Mouse (Mus musculus): ENCODE data around the gene Cntf. TPM values are rescaled to one million over a fixed set of nuclear protein-coding genes. Genes with fewer than 3 reads are reported as not detected.

The Cntf gene
- polyA plus RNA-seq, 1 experiment = 0.82 TPM

GRCm38 (mm10) chr19:12795511-12796327 lies 30.3 kb upstream of the Cntf start, which contains the start of the genes Zfp91 and Lpxn:
Gene Zfp91 (minus strand): TSS chr19:12796126.
Gene Lpxn (plus strand): TSS chr19:12796193.
- under 1% methylated on average over 75 of the region's 76 CpGs for WGBS
- peak; percentile 93 for DNase-seq (ENCODE audit: low read depth in 1 of 2, low spot score in 2 of 2)
- Histone ChIP-seq H3K27me3 (ENCODE audit: control insufficient read depth, insufficient read depth, low read length) (no peaks in the 10 kb centered on the region), H3K4me1 (ENCODE audit: control insufficient read depth, insufficient read depth, insufficient read length) (peaks cover 2% of the 10 kb centered on the region), H3K36me3 (ENCODE audit: control insufficient read depth, insufficient read depth, low read length) (no peaks in the 10 kb centered on the region), H3K4me3 (ENCODE audit: extremely low read depth, insufficient read depth, insufficient read length) (peak within 1 kb of the TSS; percentile 95), H3K27ac (ENCODE audit: insufficient read depth, low read length) (peak within 1 kb of the TSS; percentile 100)
- TF ChIP-seq CTCF (IDR thresholded peaks at IDR 0.05; ENCODE audit: extremely low read depth, insufficient read depth, insufficient read length, insufficient replicate concordance) (no peak), POLR2A (IDR thresholded peaks at IDR 0.05; ENCODE audit: low read depth, low read length) (peak; percentile 51; the same call in 1 of the 2 replicates)

GRCm38 (mm10) chr19:12795110-12795509 lies 29.7 kb upstream of the Cntf start:
- Histone ChIP-seq H3K27me3 (ENCODE audit: control insufficient read depth, insufficient read depth, low read length) (no peaks in the 10 kb centered on the region), H3K4me3 (ENCODE audit: extremely low read depth, insufficient read depth, insufficient read length) (peak overlapping the region; percentile 95), H3K27ac (ENCODE audit: insufficient read depth, low read length) (peak overlapping the region; percentile 98), H3K4me1 (ENCODE audit: control insufficient read depth, insufficient read depth, insufficient read length) (peaks cover 2% of the 10 kb centered on the region), H3K36me3 (ENCODE audit: control insufficient read depth, insufficient read depth, low read length) (no peaks in the 10 kb centered on the region)
- WGBS = under 1% methylated on average over 37 of the region's 63 CpGs
- TF ChIP-seq POLR2A (IDR thresholded peaks at IDR 0.05; ENCODE audit: low read depth, low read length) = no peak
- TF ChIP-seq CTCF (IDR thresholded peaks at IDR 0.05; ENCODE audit: extremely low read depth, insufficient read depth, insufficient read length, insufficient replicate concordance) = no peak
- DNase-seq (ENCODE audit: low read depth in 1 of 2, low spot score in 2 of 2) = no peak

- H3K27ac ChIP-seq (ENCODE audit: insufficient read depth, low read length) = peak overlapping the region; percentile 98
- peak overlapping the region; percentile 95 for H3K4me3 ChIP-seq (ENCODE audit: extremely low read depth, insufficient read depth, insufficient read length)
- H3K27me3 ChIP-seq (ENCODE audit: control insufficient read depth, insufficient read depth, low read length) = no peaks in the 10 kb centered on the region
- peaks cover 2% of the 10 kb centered on the region for H3K4me1 ChIP-seq (ENCODE audit: control insufficient read depth, insufficient read depth, insufficient read length)
- peak; percentile 82 to 95 for DNase-seq (ENCODE audit: low read depth in 1 of 2, low spot score in 2 of 2)
- under 1% methylated on average over 39 of the region's 39 CpGs for WGBS
- H3K36me3 ChIP-seq (ENCODE audit: control insufficient read depth, insufficient read depth, low read length) = no peaks in the 10 kb centered on the region
- peak; percentile 83 for TF ChIP-seq CTCF (IDR thresholded peaks at IDR 0.05; ENCODE audit: extremely low read depth, insufficient read depth, insufficient read length, insufficient replicate concordance)
- peak; percentile 47 for TF ChIP-seq POLR2A (IDR thresholded peaks at IDR 0.05; ENCODE audit: low read depth, low read length)
Observed at GRCm38 (mm10) chr19:12794056-12795044, 28.9 kb upstream of the Cntf start.

GRCm38 (mm10) chr19:12792374-12792773 lies 26.9 kb upstream of the Cntf start:
- Histone ChIP-seq H3K27ac (ENCODE audit: insufficient read depth, low read length) (no peak overlapping the region), H3K4me3 (ENCODE audit: extremely low read depth, insufficient read depth, insufficient read length) (no peak overlapping the region), H3K27me3 (ENCODE audit: control insufficient read depth, insufficient read depth, low read length) (no peaks in the 10 kb centered on the region), H3K36me3 (ENCODE audit: control insufficient read depth, insufficient read depth, low read length) (no peaks in the 10 kb centered on the region), H3K4me1 (ENCODE audit: control insufficient read depth, insufficient read depth, insufficient read length) (peaks cover 2% of the 10 kb centered on the region)
- TF ChIP-seq POLR2A (IDR thresholded peaks at IDR 0.05; ENCODE audit: low read depth, low read length) (no peak), CTCF (IDR thresholded peaks at IDR 0.05; ENCODE audit: extremely low read depth, insufficient read depth, insufficient read length, insufficient replicate concordance) (no peak)
- DNase-seq (ENCODE audit: low read depth in 1 of 2, low spot score in 2 of 2) = no peak

- no peak overlapping the region for H3K27ac ChIP-seq (ENCODE audit: insufficient read depth, low read length)
- TF ChIP-seq CTCF (IDR thresholded peaks at IDR 0.05; ENCODE audit: extremely low read depth, insufficient read depth, insufficient read length, insufficient replicate concordance) = no peak
- no peak for TF ChIP-seq POLR2A (IDR thresholded peaks at IDR 0.05; ENCODE audit: low read depth, low read length)
- DNase-seq (ENCODE audit: low read depth in 1 of 2, low spot score in 2 of 2) = no peak
- peaks cover 2% of the 10 kb centered on the region; the same call in 1 of the 2 replicates for H3K4me1 ChIP-seq (ENCODE audit: control insufficient read depth, insufficient read depth, insufficient read length)
- H3K36me3 ChIP-seq (ENCODE audit: control insufficient read depth, insufficient read depth, low read length) = no peaks in the 10 kb centered on the region
- H3K27me3 ChIP-seq (ENCODE audit: control insufficient read depth, insufficient read depth, low read length) = no peaks in the 10 kb centered on the region
- H3K4me3 ChIP-seq (ENCODE audit: extremely low read depth, insufficient read depth, insufficient read length) = no peak overlapping the region
- 91% methylated on average over 4 of the region's 4 CpGs for WGBS
Observed at GRCm38 (mm10) chr19:12787721-12788120, 22.3 kb upstream of the Cntf start.

GRCm38 (mm10) chr19:12786803-12787395 lies 21.5 kb upstream of the Cntf start:
- peaks cover 2% of the 10 kb centered on the region; the same call in 1 of the 2 replicates for H3K4me1 ChIP-seq (ENCODE audit: control insufficient read depth, insufficient read depth, insufficient read length)
- TF ChIP-seq CTCF (IDR thresholded peaks at IDR 0.05; ENCODE audit: extremely low read depth, insufficient read depth, insufficient read length, insufficient replicate concordance) (no peak), POLR2A (IDR thresholded peaks at IDR 0.05; ENCODE audit: low read depth, low read length) (no peak)
- 97% methylated on average over 2 of the region's 2 CpGs for WGBS
- H3K27ac ChIP-seq (ENCODE audit: insufficient read depth, low read length) = no peak overlapping the region
- H3K27me3 ChIP-seq (ENCODE audit: control insufficient read depth, insufficient read depth, low read length) = no peaks in the 10 kb centered on the region
- no peaks in the 10 kb centered on the region for H3K36me3 ChIP-seq (ENCODE audit: control insufficient read depth, insufficient read depth, low read length)
- no peak overlapping the region for H3K4me3 ChIP-seq (ENCODE audit: extremely low read depth, insufficient read depth, insufficient read length)
- no peak for DNase-seq (ENCODE audit: low read depth in 1 of 2, low spot score in 2 of 2)

Measured in spleen, adult 2 months (tissue).